Mouse (Mus musculus): Measurements from ENCODE around the gene Gkap1. TPM values are rescaled to one million over a fixed set of nuclear protein-coding genes. Genes with fewer than 3 reads are reported as not detected.

Gkap1 gene
- 10 to 100 TPM in 1 of 2 experiments, 1 to 10 TPM in 1; 4.9 to 34.0 TPM for polyA plus RNA-seq (2012; fragmentation: generic; extraction: Trizol)

DNA sequence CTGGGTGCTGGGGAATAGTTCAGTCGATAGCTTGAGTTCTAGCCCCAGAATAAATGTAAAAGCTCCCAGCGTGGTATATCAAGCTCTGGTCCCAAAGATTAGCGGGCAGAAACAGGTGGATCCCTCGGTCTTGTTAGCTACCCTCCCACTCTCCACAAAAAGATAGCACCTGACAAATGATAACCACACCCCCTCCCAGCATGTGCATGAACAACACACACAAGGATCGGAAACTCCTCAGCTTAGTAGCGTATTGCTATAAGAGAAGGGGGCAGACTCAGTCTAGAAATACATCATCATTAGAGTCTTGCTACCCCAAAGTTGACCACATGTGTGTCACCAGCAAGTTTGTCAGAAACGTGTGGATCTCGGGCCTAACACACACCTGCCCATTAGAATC lies at the start of gene Gkap1:
Gkap1 (minus strand) TSS at position 101 of the 400 bp plus-strand sequence.

DNA sequence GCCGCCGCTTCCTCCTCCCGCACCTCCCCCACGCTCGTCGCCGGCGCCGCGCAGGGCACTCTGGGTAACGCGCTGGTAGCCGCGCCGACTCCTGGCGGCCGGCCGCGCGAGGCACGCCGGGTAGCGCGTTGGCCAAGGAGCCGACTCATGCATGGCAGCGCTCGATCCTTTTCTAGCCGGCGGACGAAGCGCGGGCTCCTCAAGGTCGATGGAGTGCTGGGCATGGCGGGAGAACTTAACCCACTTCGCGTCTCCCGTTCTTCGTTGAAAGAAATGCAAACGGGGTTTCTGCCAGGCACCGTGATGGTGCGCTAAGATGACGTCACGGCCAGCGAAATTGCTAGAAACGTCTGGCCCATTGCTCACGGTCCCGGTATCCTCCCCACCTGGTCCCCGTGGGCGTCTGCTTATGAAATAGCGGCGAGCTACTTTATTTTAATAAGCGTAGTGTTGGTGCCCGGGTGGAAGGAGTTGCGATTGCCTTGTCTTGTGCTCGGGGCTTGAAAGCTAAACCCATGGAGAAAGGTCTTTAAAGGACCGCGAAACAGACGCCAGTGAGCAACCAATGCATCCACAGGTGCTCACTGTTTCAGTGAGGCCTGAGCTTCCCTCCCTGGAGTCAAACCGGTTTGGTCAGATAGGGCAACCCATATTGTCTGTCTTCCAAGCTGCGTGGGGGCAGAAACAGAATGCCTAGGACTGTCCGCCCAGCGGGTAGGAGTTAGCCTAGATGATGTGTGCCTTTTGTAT lies 59.7 kb downstream of the Gkap1 start, which contains the start of gene Ubqln1:
Ubqln1 (minus strand) TSS at position 62 of the 750 bp plus-strand sequence.

Other genes starting within 250 kb of the Gkap1 start
- under 1 TPM in 1 of 2 experiments, not detected in 1; 0.01 TPM for gene Klhl3, start 162.1 kb downstream of the Gkap1 start, polyA plus RNA-seq (2012; fragmentation: generic; extraction: Trizol)
- 100 to 1,000 TPM in 1 of 2 experiments, 10 to 100 TPM in 1; 61.7 to 153 TPM for gene Hnrnpa0, start 147.1 kb downstream of the Gkap1 start, polyA plus RNA-seq (2012; fragmentation: generic; extraction: Trizol)
- 10 to 100 TPM; 36.5 to 40.7 TPM for gene Idnk, start 118.0 kb downstream of the Gkap1 start, polyA plus RNA-seq (2012; fragmentation: generic; extraction: Trizol)
- 10 to 100 TPM; 11.7 to 38.7 TPM for gene Ubqln1, start 60.0 kb downstream of the Gkap1 start, polyA plus RNA-seq (2012; fragmentation: generic; extraction: Trizol)
- under 1 TPM in 1 of 2 experiments, not detected in 1; 0.01 TPM for gene Kif27, start 83.4 kb upstream of the Gkap1 start, polyA plus RNA-seq (2012; fragmentation: generic; extraction: Trizol)
- gene 2210016F16Rik, start 109.5 kb upstream of the Gkap1 start, polyA plus RNA-seq (2012; fragmentation: generic; extraction: Trizol) = under 1 TPM; 0.01 to 0.17 TPM
- gene Rmi1, start 126.5 kb upstream of the Gkap1 start, polyA plus RNA-seq (2012; fragmentation: generic; extraction: Trizol) = 1 to 10 TPM in 1 of 2 experiments, under 1 TPM in 1; 0.75 to 6.8 TPM
- 100 to 1,000 TPM; 111 to 275 TPM for gene Hnrnpk, start 127.6 kb upstream of the Gkap1 start, polyA plus RNA-seq (2012; fragmentation: generic; extraction: Trizol)